8 mouse cellular contexts compared by ENCODE assay signal in genomic region chr11:69996161-69997061, GRCm38 (mm10). TPM values are rescaled to one million over a fixed set of nuclear protein-coding genes. Genes with fewer than 3 reads are reported as not detected.
DNase-seq lines count a peak whose midpoint lies in the region; ATAC-seq and TF ChIP-seq lines count a peak whose summit lies in the region.

No protein-coding gene starts in this region.

- H3K27ac ChIP-seq in layer of hippocampus, adult 2 months: peak overlapping the region; percentile 92
- H3K27ac ChIP-seq in forebrain, postnatal 0 days (ENCODE audit: low read depth, low read length): peak overlapping the region; percentile 89
- H3K27ac ChIP-seq in intestine, embryonic 14.5 days (ENCODE audit: low read depth): peak overlapping the region; percentile 98
- H3K27ac ChIP-seq in lung, embryonic 16.5 days (ENCODE audit: low read length): peak overlapping the region; percentile 99

- peaks cover 35% of the 10 kb centered on the region for H3K36me3 ChIP-seq in forebrain, postnatal 0 days (ENCODE audit: insufficient read depth)
- H3K36me3 ChIP-seq in intestine, embryonic 14.5 days (ENCODE audit: control insufficient read depth, insufficient read depth, low read length): peaks cover 41% of the 10 kb centered on the region
- peaks cover 37% of the 10 kb centered on the region for H3K36me3 ChIP-seq in lung, embryonic 16.5 days (ENCODE audit: control insufficient read depth, insufficient read depth, low read length)

- no peaks in the 10 kb centered on the region for H3K9me3 ChIP-seq in forebrain, postnatal 0 days (ENCODE audit: low read length)
- H3K9me3 ChIP-seq in intestine, embryonic 14.5 days (ENCODE audit: control insufficient read depth, low read length): no peaks in the 10 kb centered on the region
- no peaks in the 10 kb centered on the region for H3K9me3 ChIP-seq in lung, embryonic 16.5 days (ENCODE audit: control insufficient read depth, low read length)

- 2% methylated on average over 61 of the region's 66 CpGs for WGBS in forebrain, postnatal 0 days
- WGBS in intestine, embryonic 14.5 days: under 1% methylated on average over 64 of the region's 66 CpGs
- WGBS in lung, embryonic 16.5 days: under 1% methylated on average over 53 of the region's 66 CpGs

- no peak for ATAC-seq in forebrain, postnatal 0 days
- peak; percentile 2 for ATAC-seq in intestine, embryonic 14.5 days (replicated peaks; ENCODE audit: low FRiP score, low TSS enrichment, low read depth)
- peak; percentile 1 for ATAC-seq in lung, embryonic 16.5 days (ENCODE audit: low read depth)

- H3K4me1 ChIP-seq in forebrain, postnatal 0 days (ENCODE audit: insufficient read depth): peaks cover 20% of the 10 kb centered on the region
- peaks cover 23% of the 10 kb centered on the region for H3K4me1 ChIP-seq in intestine, embryonic 14.5 days (replicated peaks; ENCODE audit: control insufficient read depth, insufficient read depth, low read length)
- H3K4me1 ChIP-seq in lung, embryonic 16.5 days (replicated peaks; ENCODE audit: control insufficient read depth, insufficient read depth, low read length): peaks cover 22% of the 10 kb centered on the region

- H3K9ac ChIP-seq in forebrain, postnatal 0 days: peak overlapping the region; percentile 72
- H3K9ac ChIP-seq in intestine, embryonic 14.5 days (ENCODE audit: low read length): peak overlapping the region; percentile 88
- H3K9ac ChIP-seq in lung, embryonic 16.5 days (ENCODE audit: low read length): peak overlapping the region; percentile 99

- H3K4me3 ChIP-seq in layer of hippocampus, adult 2 months: peak overlapping the region; percentile 83
- H3K4me3 ChIP-seq in forebrain, postnatal 0 days (ENCODE audit: low read depth, low read length): peak overlapping the region; percentile 79
- peak overlapping the region; percentile 77 for H3K4me3 ChIP-seq in intestine, embryonic 14.5 days (ENCODE audit: low read depth, low read length)
- H3K4me3 ChIP-seq in lung, embryonic 16.5 days (ENCODE audit: low read length): peak overlapping the region; percentile 100

- no peak for TF ChIP-seq CTCF in layer of hippocampus, adult 2 months (conservative IDR thresholded peaks at IDR 0.05)
- no peak for TF ChIP-seq CTCF in forebrain, postnatal 0 days (IDR thresholded peaks at IDR 0.05; ENCODE audit: low read depth)

- H3K27me3 ChIP-seq in forebrain, postnatal 0 days (ENCODE audit: insufficient read depth, low read length): no peaks in the 10 kb centered on the region
- no peaks in the 10 kb centered on the region for H3K27me3 ChIP-seq in intestine, embryonic 14.5 days (replicated peaks; ENCODE audit: control insufficient read depth, insufficient read depth, low read length)
- no peaks in the 10 kb centered on the region for H3K27me3 ChIP-seq in lung, embryonic 16.5 days (ENCODE audit: control insufficient read depth, insufficient read depth, low read depth, low read length)

- peak overlapping the region; percentile 73 for H3K4me2 ChIP-seq in forebrain, postnatal 0 days (ENCODE audit: low read depth)
- peak overlapping the region; percentile 57 for H3K4me2 ChIP-seq in intestine, embryonic 14.5 days (ENCODE audit: low read length)
- H3K4me2 ChIP-seq in lung, embryonic 16.5 days (ENCODE audit: low read depth, low read length): peak overlapping the region; percentile 59

- DNase-seq in layer of hippocampus, adult 2 months (ENCODE audit: low spot score in 2 of 2): no peak
- no peak for DNase-seq in layer of hippocampus, adult 9-10 months (ENCODE audit: low spot score)
- peak; percentile 49 for DNase-seq in ZHBTc4 (ENCODE audit: low read depth, low spot score)
- peak; percentile 46 for DNase-seq in forebrain, postnatal 0 days
- DNase-seq in intestine, embryonic 14.5 days (ENCODE audit: low spot score): peak; percentile 78
- DNase-seq in spleen, postnatal 36 days (ENCODE audit: low spot score in 2 of 2): peak; percentile 71 to 74
- no peak for DNase-seq in layer of hippocampus, adult 18-20 months (ENCODE audit: low spot score in 2 of 2)

RNA-seq across cellular contexts. Expression of gene Phf23, which starts 0.8 kb away (rescaled TPM):
- 10 to 100 TPM; 40.5 to 42.6 TPM for total RNA-seq in layer of hippocampus, adult 2 months (2021)
- 47.6 and 52.7 TPM in 2 replicates for total RNA-seq in forebrain, postnatal 0 days (2014; rRNA removed)
- polyA plus RNA-seq in forebrain, postnatal 0 days (2015; fragmentation: Nextera tagmentation; extraction: Ambion mirVana): 48.0 and 49.7 TPM in 2 replicates
- polyA plus RNA-seq in intestine, embryonic 14.5 days (2014; fragmentation: Nextera tagmentation; extraction: Ambion mirVana): 37.6 and 43.9 TPM in 2 replicates
- polyA plus RNA-seq in lung, embryonic 16.5 days (2015; fragmentation: Nextera tagmentation; extraction: Ambion mirVana): 58.1 and 59.5 TPM in 2 replicates
- 10 to 100 TPM; 50.3 TPM for total RNA-seq in layer of hippocampus, adult 18-20 months (2021)

RNA-seq across cellular contexts. Expression of gene Dvl2, which starts 4.0 kb away (rescaled TPM):
- total RNA-seq in layer of hippocampus, adult 2 months (2021): 10 to 100 TPM; 40.6 to 45.3 TPM
- total RNA-seq in forebrain, postnatal 0 days (2014; rRNA removed): 31.9 and 43.9 TPM in 2 replicates
- polyA plus RNA-seq in forebrain, postnatal 0 days (2015; fragmentation: Nextera tagmentation; extraction: Ambion mirVana): 12.7 and 15.7 TPM in 2 replicates
- 32.0 and 32.6 TPM in 2 replicates for polyA plus RNA-seq in intestine, embryonic 14.5 days (2014; fragmentation: Nextera tagmentation; extraction: Ambion mirVana)
- polyA plus RNA-seq in lung, embryonic 16.5 days (2015; fragmentation: Nextera tagmentation; extraction: Ambion mirVana): 30.1 and 30.7 TPM in 2 replicates
- total RNA-seq in layer of hippocampus, adult 18-20 months (2021): 10 to 100 TPM; 33.0 to 38.7 TPM

RNA-seq across cellular contexts. Expression of gene Gabarap, which starts 5.5 kb away (rescaled TPM):
- total RNA-seq in layer of hippocampus, adult 2 months (2021): 100 to 1,000 TPM; 216 to 229 TPM
- total RNA-seq in forebrain, postnatal 0 days (2014; rRNA removed): 246 and 261 TPM in 2 replicates
- 574 and 668 TPM in 2 replicates for polyA plus RNA-seq in forebrain, postnatal 0 days (2015; fragmentation: Nextera tagmentation; extraction: Ambion mirVana)
- polyA plus RNA-seq in intestine, embryonic 14.5 days (2014; fragmentation: Nextera tagmentation; extraction: Ambion mirVana): 481 and 495 TPM in 2 replicates
- polyA plus RNA-seq in lung, embryonic 16.5 days (2015; fragmentation: Nextera tagmentation; extraction: Ambion mirVana): 515 and 536 TPM in 2 replicates
- 100 to 1,000 TPM; 238 to 240 TPM for total RNA-seq in layer of hippocampus, adult 18-20 months (2021)

RNA-seq across cellular contexts. Expression of gene Elp5, which starts 14.1 kb away (rescaled TPM):
- 10 to 100 TPM; 72.8 to 72.9 TPM for total RNA-seq in layer of hippocampus, adult 2 months (2021)
- 115 and 124 TPM in 2 replicates for total RNA-seq in forebrain, postnatal 0 days (2014; rRNA removed)
- 187 and 198 TPM in 2 replicates for polyA plus RNA-seq in forebrain, postnatal 0 days (2015; fragmentation: Nextera tagmentation; extraction: Ambion mirVana)
- polyA plus RNA-seq in intestine, embryonic 14.5 days (2014; fragmentation: Nextera tagmentation; extraction: Ambion mirVana): 104 and 119 TPM in 2 replicates
- polyA plus RNA-seq in lung, embryonic 16.5 days (2015; fragmentation: Nextera tagmentation; extraction: Ambion mirVana): 98.4 and 99.2 TPM in 2 replicates
- 10 to 100 TPM; 76.7 to 80.1 TPM for total RNA-seq in layer of hippocampus, adult 18-20 months (2021)

RNA-seq across cellular contexts. Expression of gene Ctdnep1, which starts 15.5 kb away (rescaled TPM):
- total RNA-seq in layer of hippocampus, adult 2 months (2021): 100 to 1,000 TPM; 106 to 114 TPM
- total RNA-seq in forebrain, postnatal 0 days (2014; rRNA removed): 29.7 and 41.4 TPM in 2 replicates
- 21.2 and 23.2 TPM in 2 replicates for polyA plus RNA-seq in forebrain, postnatal 0 days (2015; fragmentation: Nextera tagmentation; extraction: Ambion mirVana)
- 28.6 and 29.3 TPM in 2 replicates for polyA plus RNA-seq in intestine, embryonic 14.5 days (2014; fragmentation: Nextera tagmentation; extraction: Ambion mirVana)
- polyA plus RNA-seq in lung, embryonic 16.5 days (2015; fragmentation: Nextera tagmentation; extraction: Ambion mirVana): 20.6 and 23.0 TPM in 2 replicates
- 100 to 1,000 TPM; 110 to 111 TPM for total RNA-seq in layer of hippocampus, adult 18-20 months (2021)

Comparison
In these comparisons a context has a peak if more than half of its experiments do, and no peak if none do; other contexts are left out.
1. DNase-seq: peak in ZHBTc4 (single experiment), forebrain, postnatal 0 days (single experiment), intestine, embryonic 14.5 days (single experiment) and spleen, postnatal 36 days (2 of 2); none in layer of hippocampus, adult 2 months (0 of 2), layer of hippocampus, adult 9-10 months (single experiment) and layer of hippocampus, adult 18-20 months (0 of 2).
2. Peak in every context shown above with its lines, with median percentiles within 50 percentile points of each other: H3K27ac ChIP-seq, H3K4me3 ChIP-seq, H3K4me2 ChIP-seq and H3K9ac ChIP-seq.